Mouse (Mus musculus) ES-CJ7 (cell line): ENCODE results near the gene Olfr141.
A peak's percentile ranks its signal among the peaks of the same experiment; 100 is the strongest.

Source experiments
- DNase-seq: peaks from one replicate; pipeline ENCODE4 v3.0.0; 2011; ENCODE audit warnings: low read depth, low spot score

The Olfr141 gene

GRCm38 (mm10) chr2:86809918-86810317 lies at the start of gene Olfr141:
TSS of gene Olfr141 (minus strand) at chr2:86810018.
- DNase-seq, result no peak

DNA sequence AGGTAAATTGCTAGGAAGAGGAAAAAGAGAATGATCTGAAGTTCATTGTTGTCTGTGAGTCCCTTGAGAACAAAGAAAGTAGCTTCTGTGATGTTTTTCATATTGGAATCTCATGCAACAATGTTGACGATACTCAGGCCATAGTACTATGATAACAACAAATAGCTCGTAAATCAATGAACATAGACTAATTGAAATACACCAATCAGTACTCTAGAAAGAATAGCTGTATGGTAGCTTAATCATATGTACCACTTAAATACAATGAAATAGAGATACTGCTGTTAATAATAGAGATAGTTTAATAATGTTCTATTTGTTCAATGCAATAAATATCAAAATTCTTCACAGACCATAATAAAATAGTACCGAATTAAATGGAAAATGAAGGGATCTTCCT lies 41.8 kb upstream of the Olfr141 start, which contains the start of gene Olfr1095:
Gene Olfr1095, minus strand, starts transcription at position 101 of the 400 bp plus-strand sequence.
- DNase-seq, result no peak

GRCm38 (mm10) chr2:86824363-86824762 lies 14.5 kb upstream of the Olfr141 start, which contains the start of gene Olfr1094:
TSS of gene Olfr1094 (plus strand) at chr2:86824663.
- no peak for DNase-seq

- DNase-seq, result no peak
These were observed 27.6 kb downstream of the Olfr141 start, which contains the start of gene Olfr1093 for GRCm38 (mm10) chr2:86782179-86782578. TSS of gene Olfr1093 (plus strand) at chr2:86782479.

DNA sequence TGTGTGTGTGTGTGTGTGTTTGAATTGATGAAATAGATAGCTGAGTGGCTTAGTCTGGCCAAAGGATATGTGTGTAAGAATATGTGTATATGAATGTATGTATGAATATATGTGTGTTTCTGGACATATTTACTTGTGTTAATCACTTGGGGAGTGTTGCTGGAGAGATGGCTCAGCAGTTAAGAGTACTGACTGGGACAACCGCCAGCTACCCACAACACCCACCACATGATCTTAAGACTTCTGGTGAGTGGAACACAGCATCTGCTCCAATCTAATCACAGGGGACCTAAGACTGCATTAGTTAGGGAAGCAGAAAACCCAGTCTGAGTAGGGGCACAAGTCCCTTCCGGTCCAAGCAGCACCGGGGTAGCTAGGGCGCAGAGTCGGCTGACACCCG lies 48.8 kb downstream of the Olfr141 start:
- DNase-seq, result peak; percentile 27

DNA sequence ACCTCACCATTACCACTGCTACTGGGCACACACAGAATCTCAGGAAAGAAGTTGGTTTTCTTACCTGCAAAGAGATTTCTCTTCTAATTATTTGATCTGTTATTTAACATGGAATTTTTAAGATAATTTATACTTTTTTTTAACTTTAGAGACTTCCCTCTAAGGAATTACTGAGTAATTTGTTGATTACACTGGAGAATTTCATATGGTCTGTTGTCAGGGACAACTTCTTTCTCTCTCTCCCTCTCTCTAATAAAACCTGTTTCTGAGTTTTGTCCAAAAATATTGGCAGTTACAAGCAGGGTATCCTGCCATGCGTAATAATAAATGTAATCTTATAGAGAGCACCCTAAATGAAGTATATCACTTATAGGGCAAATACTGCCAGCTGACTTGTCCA lies 50.9 kb downstream of the Olfr141 start, which contains the start of gene Olfr1090:
Gene Olfr1090, minus strand, starts transcription at position 101 of the 400 bp plus-strand sequence.
- DNase-seq, result no peak
